Mouse (Mus musculus): ENCODE results near the gene Rims3. TPM values are rescaled to one million over a fixed set of nuclear protein-coding genes. Genes with fewer than 3 reads are reported as not detected.
A peak's percentile ranks its signal among the peaks of the same experiment; 100 is the strongest.

Rims3 gene
- not detected in 2 replicates for total RNA-seq (2014; fragmentation: Nextera tagmentation)
- 0.06 and 0.16 TPM in 2 replicates for total RNA-seq (2017)
- polyA plus RNA-seq (2012), result not detected in 2 replicates

DNA sequence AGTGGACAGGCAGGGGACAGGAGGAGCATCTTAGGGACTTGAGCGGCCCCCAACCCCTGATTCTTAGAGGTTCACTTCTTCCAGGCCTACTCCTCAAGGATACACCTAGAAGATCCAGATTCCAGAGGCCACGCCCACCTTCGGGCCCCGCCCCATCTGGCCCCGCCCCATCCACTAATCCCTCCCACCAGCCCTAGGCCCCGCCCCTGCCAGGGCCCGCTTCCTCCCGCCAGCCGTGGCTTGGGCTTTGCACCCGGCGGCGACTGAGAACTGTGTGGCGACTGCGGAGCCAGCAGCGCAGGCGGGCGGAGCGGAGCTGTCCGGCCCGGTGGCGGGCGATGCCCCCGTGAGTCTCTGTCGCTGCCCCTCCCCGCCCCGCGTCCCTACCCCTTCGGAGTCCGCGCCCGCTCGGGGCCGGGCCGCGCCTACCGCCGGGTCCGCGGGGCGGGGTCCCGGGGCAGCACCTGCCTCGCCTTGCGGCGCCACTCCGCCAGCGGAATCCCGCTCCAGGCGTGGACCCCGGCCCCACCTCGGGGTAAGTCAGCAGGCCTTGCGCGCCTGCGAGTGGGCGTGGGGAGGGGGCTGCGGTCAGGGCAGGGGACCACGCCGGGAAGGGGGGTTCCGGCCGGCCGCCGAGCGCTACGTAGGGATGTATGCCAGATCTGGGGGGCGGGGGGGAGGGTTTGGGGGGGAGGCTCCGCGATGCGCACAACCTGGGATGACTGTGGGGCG, at the start of gene Rims3:
Rims3 (plus strand) TSS at position 229 of the 732 bp plus-strand sequence.
- Histone ChIP-seq H3K9me3 (replicated peaks) (peaks cover 7% of the 10 kb centered on the region), H3K4me1 (ENCODE audit: insufficient read depth, low read depth, low read length) (peaks cover 2% of the 10 kb centered on the region), H3K4me3 (ENCODE audit: low read depth, low read length) (no peak within 1 kb of the TSS), H3K27me3 (ENCODE audit: insufficient read depth, low read length) (peaks cover 28% of the 10 kb centered on the region), H3K36me3 (replicated peaks) (no peaks in the 10 kb centered on the region)
- TF ChIP-seq POLR2AphosphoS5 (IDR thresholded peaks at IDR 0.05; ENCODE audit: insufficient replicate concordance, low read depth, low read length), result no peak
- TF ChIP-seq CTCF (IDR thresholded peaks at IDR 0.05; ENCODE audit: low read depth, low read length), result no peak
- no peak for TF ChIP-seq GATA1 (IDR thresholded peaks at IDR 0.05; ENCODE audit: borderline replicate concordance, low read length)
- TF ChIP-seq GATA2 (IDR thresholded peaks at IDR 0.05; ENCODE audit: borderline replicate concordance, low read depth, low read length), result no peak
- TF ChIP-seq TAL1 (conservative IDR thresholded peaks at IDR 0.05; ENCODE audit: low read depth, low read length), result no peak
- no peak for DNase-seq (ENCODE audit: low spot score)
- ATAC-seq (ENCODE audit: extremely low read depth, insufficient number of reproducible peaks, low FRiP score, poor library complexity, severe bottlenecking), result no peak

DNA sequence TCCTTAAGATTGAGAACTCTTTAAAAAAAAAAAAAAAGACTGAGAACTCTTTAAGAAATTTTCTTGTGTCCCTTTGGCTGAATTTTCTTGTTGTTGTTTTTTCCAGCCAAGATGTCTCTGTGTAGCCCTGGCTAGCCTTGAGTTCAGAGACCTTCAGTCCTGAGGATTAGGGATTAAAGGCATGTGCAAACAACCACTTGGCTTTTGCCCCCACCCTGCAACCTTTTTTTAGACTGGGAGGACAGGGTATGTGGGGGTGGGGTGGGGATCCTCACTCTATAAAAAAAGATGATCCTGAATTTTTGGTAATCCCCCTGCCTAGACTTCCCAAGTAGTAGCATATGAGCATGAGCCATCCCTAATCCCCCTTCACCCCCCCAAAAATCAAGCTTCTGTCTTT, 48.8 kb upstream of the Rims3 start:
- DNase-seq (ENCODE audit: low spot score) (no peak), ATAC-seq (ENCODE audit: extremely low read depth, insufficient number of reproducible peaks, low FRiP score, poor library complexity, severe bottlenecking) (no peak)
- no peak for TF ChIP-seq CTCF (IDR thresholded peaks at IDR 0.05; ENCODE audit: low read depth, low read length)
- no peak for TF ChIP-seq GATA1 (IDR thresholded peaks at IDR 0.05; ENCODE audit: borderline replicate concordance, low read length)
- TF ChIP-seq POLR2AphosphoS5 (IDR thresholded peaks at IDR 0.05; ENCODE audit: insufficient replicate concordance, low read depth, low read length), result no peak
- H3K36me3 ChIP-seq (replicated peaks), result peaks cover 15% of the 10 kb centered on the region
- H3K4me3 ChIP-seq (ENCODE audit: low read depth, low read length), result no peak overlapping the region
- peaks cover 9% of the 10 kb centered on the region for H3K4me1 ChIP-seq (ENCODE audit: insufficient read depth, low read depth, low read length)
- no peaks in the 10 kb centered on the region for H3K27me3 ChIP-seq (ENCODE audit: insufficient read depth, low read length)
- no peaks in the 10 kb centered on the region for H3K9me3 ChIP-seq (replicated peaks)

DNA sequence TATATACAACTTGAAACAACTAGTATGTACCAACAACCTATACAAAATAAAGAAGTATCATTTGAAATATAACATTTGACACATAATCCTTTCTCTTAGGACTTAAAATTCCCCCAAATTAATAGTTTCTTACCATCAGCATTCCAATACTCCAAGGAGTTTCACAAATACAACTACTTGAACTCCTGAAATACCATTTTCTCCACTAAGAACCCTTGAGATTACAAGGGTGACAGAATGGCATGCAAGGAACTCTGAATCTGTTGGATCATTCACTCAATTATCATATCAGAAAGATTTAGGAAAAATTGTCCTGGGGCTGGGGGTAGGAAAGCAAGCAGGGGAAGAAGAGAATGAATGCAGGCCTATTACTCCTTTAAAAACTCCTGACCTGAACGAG, 40.9 kb upstream of the Rims3 start:
- Histone ChIP-seq H3K36me3 (replicated peaks) (peaks cover 10% of the 10 kb centered on the region), H3K9me3 (replicated peaks) (no peaks in the 10 kb centered on the region), H3K4me3 (ENCODE audit: low read depth, low read length) (no peak overlapping the region), H3K4me1 (ENCODE audit: insufficient read depth, low read depth, low read length) (peaks cover 34% of the 10 kb centered on the region), H3K27me3 (ENCODE audit: insufficient read depth, low read length) (no peaks in the 10 kb centered on the region)
- no peak for ATAC-seq (ENCODE audit: extremely low read depth, insufficient number of reproducible peaks, low FRiP score, poor library complexity, severe bottlenecking)
- TF ChIP-seq TAL1 (conservative IDR thresholded peaks at IDR 0.05; ENCODE audit: low read depth, low read length) (no peak), GATA2 (IDR thresholded peaks at IDR 0.05; ENCODE audit: borderline replicate concordance, low read depth, low read length) (no peak), CTCF (IDR thresholded peaks at IDR 0.05; ENCODE audit: low read depth, low read length) (no peak), POLR2AphosphoS5 (IDR thresholded peaks at IDR 0.05; ENCODE audit: insufficient replicate concordance, low read depth, low read length) (no peak), GATA1 (IDR thresholded peaks at IDR 0.05; ENCODE audit: borderline replicate concordance, low read length) (no peak)
- no peak for DNase-seq (ENCODE audit: low spot score)

DNA sequence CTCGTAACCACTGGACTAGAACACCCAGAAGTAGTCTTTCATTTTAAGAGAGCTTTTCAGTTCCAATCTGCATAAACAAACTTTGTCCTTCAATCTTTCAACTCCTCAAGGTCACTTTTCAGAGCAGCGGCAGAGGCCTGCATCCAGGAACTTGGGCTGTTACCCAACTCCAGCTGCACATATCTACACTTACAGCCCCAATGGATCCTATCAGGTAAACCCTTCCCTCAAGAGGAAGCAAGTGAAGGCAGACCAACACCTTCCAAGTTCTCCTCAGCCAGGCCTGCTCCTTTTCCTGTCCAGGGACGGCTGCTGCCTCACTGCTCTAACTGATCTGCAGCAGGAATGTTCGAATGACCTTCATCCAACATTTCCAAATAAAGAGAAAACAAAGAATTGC, 40.4 kb upstream of the Rims3 start:
- peak overlapping the region; percentile 53; the same call in 1 of the 2 replicates for H3K4me3 ChIP-seq (ENCODE audit: low read depth, low read length)
- TF ChIP-seq TAL1 (conservative IDR thresholded peaks at IDR 0.05; ENCODE audit: low read depth, low read length) (no peak), GATA1 (IDR thresholded peaks at IDR 0.05; ENCODE audit: borderline replicate concordance, low read length) (no peak), CTCF (IDR thresholded peaks at IDR 0.05; ENCODE audit: low read depth, low read length) (no peak), POLR2AphosphoS5 (IDR thresholded peaks at IDR 0.05; ENCODE audit: insufficient replicate concordance, low read depth, low read length) (no peak), GATA2 (IDR thresholded peaks at IDR 0.05; ENCODE audit: borderline replicate concordance, low read depth, low read length) (no peak)
- ATAC-seq (ENCODE audit: extremely low read depth, insufficient number of reproducible peaks, low FRiP score, poor library complexity, severe bottlenecking) (no peak), DNase-seq (ENCODE audit: low spot score) (no peak)
- no peaks in the 10 kb centered on the region for H3K27me3 ChIP-seq (ENCODE audit: insufficient read depth, low read length)
- H3K9me3 ChIP-seq (replicated peaks), result no peaks in the 10 kb centered on the region
- peaks cover 11% of the 10 kb centered on the region for H3K36me3 ChIP-seq (replicated peaks)
- peaks cover 34% of the 10 kb centered on the region for H3K4me1 ChIP-seq (ENCODE audit: insufficient read depth, low read depth, low read length)

DNA sequence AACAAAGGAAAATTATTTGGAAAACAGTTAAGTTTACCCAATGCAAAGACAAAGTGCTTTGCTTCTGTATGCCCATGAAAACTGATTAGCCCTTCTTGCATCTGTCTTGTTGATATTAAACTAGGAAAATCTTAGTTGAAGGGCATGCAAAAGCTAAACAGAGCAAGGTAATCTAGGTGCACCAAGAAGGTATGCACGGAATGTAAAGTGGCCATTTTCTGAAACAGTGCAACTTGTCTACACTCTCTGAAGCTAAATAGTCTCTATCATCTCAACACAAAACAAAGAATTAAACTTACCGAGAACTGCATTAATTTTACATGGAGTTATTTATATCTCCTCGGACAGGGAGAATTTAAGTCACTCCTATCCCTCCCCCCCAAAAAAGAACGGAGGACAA, 39.5 kb upstream of the Rims3 start:
- ATAC-seq (ENCODE audit: extremely low read depth, insufficient number of reproducible peaks, low FRiP score, poor library complexity, severe bottlenecking), result no peak
- no peak for TF ChIP-seq GATA1 (IDR thresholded peaks at IDR 0.05; ENCODE audit: borderline replicate concordance, low read length)
- no peak for TF ChIP-seq TAL1 (conservative IDR thresholded peaks at IDR 0.05; ENCODE audit: low read depth, low read length)
- TF ChIP-seq POLR2AphosphoS5 (IDR thresholded peaks at IDR 0.05; ENCODE audit: insufficient replicate concordance, low read depth, low read length), result no peak
- TF ChIP-seq CTCF (IDR thresholded peaks at IDR 0.05; ENCODE audit: low read depth, low read length), result no peak
- no peak for TF ChIP-seq GATA2 (IDR thresholded peaks at IDR 0.05; ENCODE audit: borderline replicate concordance, low read depth, low read length)
- DNase-seq (ENCODE audit: low spot score), result no peak
- Histone ChIP-seq H3K4me1 (ENCODE audit: insufficient read depth, low read depth, low read length) (peaks cover 38% of the 10 kb centered on the region), H3K4me3 (ENCODE audit: low read depth, low read length) (peak overlapping the region; percentile 69), H3K36me3 (replicated peaks) (peaks cover 17% of the 10 kb centered on the region), H3K27me3 (ENCODE audit: insufficient read depth, low read length) (no peaks in the 10 kb centered on the region), H3K9me3 (replicated peaks) (no peaks in the 10 kb centered on the region)

DNA sequence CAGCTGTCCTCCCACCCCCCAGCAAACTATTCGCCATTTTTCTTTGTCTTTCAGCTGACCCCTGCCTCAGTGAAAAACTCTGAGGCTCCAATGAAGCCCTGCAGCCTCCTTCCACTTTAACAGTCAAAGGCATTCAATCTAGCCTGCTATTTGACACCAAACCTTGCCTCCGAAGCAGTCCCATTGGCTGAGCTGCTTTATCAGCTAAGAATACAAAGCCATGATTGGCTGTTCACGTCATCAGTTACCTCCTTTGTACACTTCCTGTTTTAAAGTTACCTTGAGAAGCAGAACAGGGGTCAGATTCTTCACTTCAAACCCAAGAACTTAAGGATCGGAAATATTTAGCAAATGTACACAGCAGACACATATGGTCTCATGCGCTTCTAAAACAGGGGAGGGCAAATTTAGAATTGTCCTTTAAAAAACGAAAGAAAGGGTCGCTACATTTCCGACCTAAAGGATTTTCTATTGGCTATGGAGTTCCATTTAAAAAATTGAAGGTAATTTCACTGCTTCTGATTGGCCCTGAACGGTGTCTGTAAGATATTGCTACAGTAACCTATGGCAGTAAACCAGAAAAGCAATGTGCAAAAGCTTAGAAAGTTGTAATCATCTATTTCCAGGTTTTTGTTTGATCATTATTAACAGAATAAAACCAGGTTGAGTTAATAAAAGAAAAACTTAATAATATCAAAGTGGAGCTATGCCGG, 38.8 kb upstream of the Rims3 start:
- Histone ChIP-seq H3K27me3 (ENCODE audit: insufficient read depth, low read length) (no peaks in the 10 kb centered on the region), H3K36me3 (replicated peaks) (peaks cover 20% of the 10 kb centered on the region), H3K4me1 (ENCODE audit: insufficient read depth, low read depth, low read length) (peaks cover 38% of the 10 kb centered on the region), H3K4me3 (ENCODE audit: low read depth, low read length) (peak overlapping the region; percentile 69), H3K9me3 (replicated peaks) (no peaks in the 10 kb centered on the region)
- peak; percentile 82 for DNase-seq (ENCODE audit: low spot score)
- ATAC-seq (ENCODE audit: extremely low read depth, insufficient number of reproducible peaks, low FRiP score, poor library complexity, severe bottlenecking), result peak; percentile 98
- TF ChIP-seq GATA1 (IDR thresholded peaks at IDR 0.05; ENCODE audit: borderline replicate concordance, low read length) (no peak), GATA2 (IDR thresholded peaks at IDR 0.05; ENCODE audit: borderline replicate concordance, low read depth, low read length) (no peak), CTCF (IDR thresholded peaks at IDR 0.05; ENCODE audit: low read depth, low read length) (no peak), TAL1 (conservative IDR thresholded peaks at IDR 0.05; ENCODE audit: low read depth, low read length) (no peak), POLR2AphosphoS5 (IDR thresholded peaks at IDR 0.05; ENCODE audit: insufficient replicate concordance, low read depth, low read length) (no peak)
